Mouse (Mus musculus) lung, postnatal 0 days (tissue): ENCODE results near the gene Ttc39b. TPM values are rescaled to one million over a fixed set of nuclear protein-coding genes. Genes with fewer than 3 reads are reported as not detected.
"Not testable (repeated sequence)": the region's sequence is repeated elsewhere in the genome, so short reads cannot be mapped to it uniquely, and the experiment has no call there.

Experiments
- ATAC-seq: fragments of 200-750 bp; cut with Nextera tagmentation; 2 replicates; pipeline ENCODE4 v1.8.0; 2017; ENCODE audit warnings: moderate library complexity
- DNase-seq: peaks from one replicate; pipeline ENCODE4 v3.0.0-alpha.2; 2016; ENCODE audit warnings: low spot score
- H3K27ac ChIP-seq: fragments of 300-500 bp; sonication (generic); 2 replicates; pipeline ENCODE4 v1.5.1; 2014; ENCODE audit warnings: antibody characterized with exemption, mild to moderate bottlenecking, low read length, mixed read lengths
- H3K27me3 ChIP-seq: fragments of 300-500 bp; sonication (generic); replicated peaks from 2 replicates; pipeline ENCODE4 v1.6.1; 2014; ENCODE audit warnings: low read length, mixed read lengths; ENCODE audit not compliant: insufficient read depth
- H3K36me3 ChIP-seq: fragments of 300-500 bp; sonication (generic); 2 replicates; pipeline ENCODE4 v1.6.1; 2014; ENCODE audit warnings: low read length, mixed read lengths; ENCODE audit not compliant: insufficient read depth
- H3K4me1 ChIP-seq: fragments of 300-500 bp; sonication (generic); 2 replicates; pipeline ENCODE4 v1.6.1; 2014; ENCODE audit warnings: antibody characterized with exemption, low read depth, low read length, mixed read lengths; ENCODE audit not compliant: insufficient read depth
- H3K4me2 ChIP-seq: fragments of 300-500 bp; sonication (generic); replicated peaks from 2 replicates; pipeline ENCODE4 v1.6.1; 2014; ENCODE audit warnings: low read depth, mild to moderate bottlenecking, low read length, moderate library complexity, mixed read lengths
- H3K4me3 ChIP-seq: fragments of 300-500 bp; sonication (generic); 2 replicates; pipeline ENCODE4 v1.5.1; 2014; ENCODE audit warnings: low read depth, low read length
- H3K9ac ChIP-seq: fragments of 300-500 bp; sonication (generic); replicated peaks from 2 replicates; pipeline ENCODE4 v1.6.1; 2014; ENCODE audit warnings: low read depth, mild to moderate bottlenecking
- H3K9me3 ChIP-seq: fragments of 300-500 bp; sonication (generic); 2 replicates; pipeline ENCODE4 v1.6.1; 2016; ENCODE audit warnings: low read length, mixed read lengths
- CTCF ChIP-seq: IDR thresholded peaks from 2 replicates; pipeline ENCODE4 v1.5.1; 2016; ENCODE audit warnings: antibody characterized with exemption, mild to moderate bottlenecking
- EP300 ChIP-seq: IDR thresholded peaks from 2 replicates; pipeline ENCODE4 v1.6.1; 2016; ENCODE audit warnings: antibody characterized with exemption, mild to moderate bottlenecking, control low read depth
- WGBS: fragments of 180-500 bp; shearing (Covaris S2); extraction: QIAGEN DNeasy Blood & Tissue Kit; methylation state at CpG from one replicate; pipeline ENCODE4 v1.1.7; 2014; 5-methylcytosine and 5-hydroxymethylcytosine counted together
- polyA plus RNA-seq: library from polyadenylated mRNA; unstranded; fragments of >200 nt; fragmentation: Nextera tagmentation; extraction: Ambion mirVana; gene quantifications from 2 replicates; pipeline ENCODE4 v1.2.1, GENCODE M21; 2015

Ttc39b gene
- polyA plus RNA-seq, 1 experiment from 2014 or later, result 7.5 TPM

GRCm38 (mm10) chr4:83243706-83244105 is 80.3 kb downstream of the Ttc39b start:
- Histone ChIP-seq H3K4me2 (no peak overlapping the region), H3K4me3 (no peak overlapping the region), H3K27me3 (no peaks in the 10 kb centered on the region), H3K36me3 (no peaks in the 10 kb centered on the region), H3K9ac (no peak overlapping the region), H3K27ac (no peak overlapping the region), H3K9me3 (no peaks in the 10 kb centered on the region), H3K4me1 (no peaks in the 10 kb centered on the region)
- ATAC-seq (no peak), DNase-seq (no peak)
- TF ChIP-seq EP300 (no peak), CTCF (no peak)
- 75% methylated on average over 10 of the region's 10 CpGs for whole genome bisulfite sequencing

GRCm38 (mm10) chr4:83241630-83242029 is 82.4 kb downstream of the Ttc39b start:
- DNase-seq (no peak), ATAC-seq (no peak)
- 72% methylated on average over 5 of the region's 5 CpGs for WGBS
- H3K9me3 ChIP-seq, result no peaks in the 10 kb centered on the region
- no peak overlapping the region for H3K9ac ChIP-seq
- no peaks in the 10 kb centered on the region for H3K4me1 ChIP-seq
- H3K4me3 ChIP-seq, result no peak overlapping the region
- TF ChIP-seq CTCF (no peak; the same call in 1 of the 2 replicates), EP300 (no peak)
- H3K27me3 ChIP-seq, result no peaks in the 10 kb centered on the region
- no peak overlapping the region for H3K4me2 ChIP-seq
- H3K27ac ChIP-seq, result no peak overlapping the region
- no peaks in the 10 kb centered on the region for H3K36me3 ChIP-seq

GRCm38 (mm10) chr4:83237656-83238055 is 86.4 kb downstream of the Ttc39b start:
- no peak for DNase-seq
- no peaks in the 10 kb centered on the region for H3K36me3 ChIP-seq
- H3K27ac ChIP-seq, result no peak overlapping the region
- no peaks in the 10 kb centered on the region for H3K9me3 ChIP-seq
- no peak for TF ChIP-seq EP300
- no peak for TF ChIP-seq CTCF
- no peaks in the 10 kb centered on the region for H3K27me3 ChIP-seq
- no peak overlapping the region for H3K9ac ChIP-seq
- no peak overlapping the region for H3K4me2 ChIP-seq
- ATAC-seq, result no peak
- peaks cover 4% of the 10 kb centered on the region; the same call in 1 of the 2 replicates for H3K4me1 ChIP-seq
- 65% methylated on average over 5 of the region's 5 CpGs for WGBS
- H3K4me3 ChIP-seq, result no peak overlapping the region

- not testable (repeated sequence) for ATAC-seq, H3K4me1 ChIP-seq, H3K36me3 ChIP-seq, DNase-seq, H3K9me3 ChIP-seq, H3K27me3 ChIP-seq, H3K9ac ChIP-seq, H3K4me2 ChIP-seq, H3K27ac ChIP-seq, H3K4me3 ChIP-seq
- 59% methylated on average over 1 of the region's 3 CpGs for WGBS
Observed at GRCm38 (mm10) chr4:83235304-83235703, 88.8 kb downstream of the Ttc39b start.

- H3K9me3 ChIP-seq, result no peaks in the 10 kb centered on the region
- H3K4me3 ChIP-seq, result no peak overlapping the region
- H3K9ac ChIP-seq, result no peak overlapping the region
- 42% methylated on average over 11 of the region's 11 CpGs for WGBS
- ATAC-seq (no peak), DNase-seq (no peak)
- H3K27me3 ChIP-seq, result no peaks in the 10 kb centered on the region
- no peaks in the 10 kb centered on the region for H3K36me3 ChIP-seq
- TF ChIP-seq EP300 (no peak), CTCF (no peak)
- H3K4me2 ChIP-seq, result no peak overlapping the region
- H3K4me1 ChIP-seq, result peaks cover 4% of the 10 kb centered on the region; the same call in 1 of the 2 replicates
- H3K27ac ChIP-seq, result no peak overlapping the region
Observed at GRCm38 (mm10) chr4:83234739-83235138, 89.3 kb downstream of the Ttc39b start.

GRCm38 (mm10) chr4:83234132-83234531 is 89.9 kb downstream of the Ttc39b start:
- Histone ChIP-seq H3K36me3 (no peaks in the 10 kb centered on the region), H3K4me3 (no peak overlapping the region), H3K4me2 (no peak overlapping the region), H3K4me1 (peaks cover 4% of the 10 kb centered on the region; the same call in 1 of the 2 replicates), H3K9ac (no peak overlapping the region), H3K27me3 (no peaks in the 10 kb centered on the region), H3K9me3 (no peaks in the 10 kb centered on the region), H3K27ac (no peak overlapping the region)
- TF ChIP-seq EP300, result no peak
- TF ChIP-seq CTCF, result no peak
- WGBS, result 84% methylated on average over 7 of the region's 7 CpGs
- DNase-seq, result no peak
- no peak for ATAC-seq
